Mouse (Mus musculus): ENCODE measurements around the gene Tor1aip1. TPM values are rescaled to one million over a fixed set of nuclear protein-coding genes. Genes with fewer than 3 reads are reported as not detected.

The Tor1aip1 gene
- total and polyA plus RNA-seq, 3 experiments = 19.1 to 44.1 (median 39.8) TPM

GRCm38 (mm10) chr1:155973719-155974379, 62.4 kb downstream of the Tor1aip1 start:
- no peaks in the 10 kb centered on the region for H3K27me3 ChIP-seq (replicated peaks)
- H3K4me2 ChIP-seq (ENCODE audit: insufficient read depth, low read depth, poor library complexity, severe bottlenecking) = peak overlapping the region; percentile 88
- dilution Hi-C loops (cut with MboI; ENCODE audit: extremely low pct_ligation_motif_present, extremely low pct_unique_long_range_greater_than_20kb, low sequenced_read_pairs) (no loop called here), in situ Hi-C loops (cut with MboI; ENCODE audit: low pct_ligation_motif_present, low pct_unique_long_range_greater_than_20kb, low sequenced_read_pairs) (no loop called here)
- no peaks in the 10 kb centered on the region for H3K36me3 ChIP-seq (replicated peaks in 1 of 2; ENCODE audit: control insufficient read depth in 1 of 2, insufficient read depth in 1 of 2, low read length in 1 of 2)
- H3K27ac ChIP-seq (ENCODE audit: insufficient read depth, low read depth) = peak overlapping the region; percentile 57
- peaks cover 8% of the 10 kb centered on the region for H3K9me3 ChIP-seq (replicated peaks; ENCODE audit: low read length)
- peak overlapping the region; percentile 53 for H3K9ac ChIP-seq (ENCODE audit: insufficient read depth, low read depth)
- H3K4me3 ChIP-seq (replicated peaks in 1 of 3; ENCODE audit: low read depth in 2 of 3, low read length in 2 of 3, poor library complexity in 1 of 3) = peak overlapping the region; percentile 64 to 94 (median 65)
- peaks cover 8% of the 10 kb centered on the region for H3K79me2 ChIP-seq (replicated peaks; ENCODE audit: control insufficient read depth, extremely low read depth, insufficient read depth, poor library complexity, severe bottlenecking)
- H3K4me1 ChIP-seq (ENCODE audit: control insufficient read depth in 1 of 2, insufficient read depth in 2 of 2) = peaks cover 0 to 30% of the 10 kb centered on the region in 2 experiments; a peak in 2 of 4 replicates
- DNase-seq (ENCODE audit: extremely low read depth) = no peak
- no peak for TF ChIP-seq ZNF384 (IDR thresholded peaks at IDR 0.05; ENCODE audit: low read depth, low read length)
- TF ChIP-seq ELF1 (IDR thresholded peaks at IDR 0.05; ENCODE audit: low read depth, low read length) = no peak
- no peak for TF ChIP-seq USF2 (conservative IDR thresholded peaks at IDR 0.05; ENCODE audit: low read depth, low read length)
- no peak; the same call in 1 of the 2 replicates for TF ChIP-seq CHD1 (IDR thresholded peaks at IDR 0.05; ENCODE audit: low read depth, low read length)
- peak; percentile 74 for TF ChIP-seq SIN3A (IDR thresholded peaks at IDR 0.05; ENCODE audit: low read length)
- no peak for TF ChIP-seq EP300 (IDR thresholded peaks at IDR 0.05; ENCODE audit: low read length)
- TF ChIP-seq MAZ (IDR thresholded peaks at IDR 0.05; ENCODE audit: low read depth, low read length) = 0 out of 2 replicates have a peak, but pooled peaks have one; percentile 13
- TF ChIP-seq TBP (conservative IDR thresholded peaks at IDR 0.05; ENCODE audit: low read depth, low read length) = peak; percentile 13; the same call in 1 of the 2 replicates
- peak in 1 of 2 experiments; percentile 29; a peak in 2 of 4 replicates for TF ChIP-seq CTCF (conservative IDR thresholded peaks at IDR 0.05 in 1 of 2, IDR thresholded peaks at IDR 0.05 in 1 of 2; ENCODE audit: low read depth in 2 of 2, low read length in 2 of 2)
- no peak for TF ChIP-seq ZKSCAN1 (IDR thresholded peaks at IDR 0.05; ENCODE audit: borderline replicate concordance, low read depth, low read length)
- no peak for TF ChIP-seq RCOR1 (conservative IDR thresholded peaks at IDR 0.05; ENCODE audit: low read depth, low read length)
- no peak for TF ChIP-seq ETS1 (conservative IDR thresholded peaks at IDR 0.05; ENCODE audit: low read depth, low read length)
- TF ChIP-seq CHD2 (IDR thresholded peaks at IDR 0.05; ENCODE audit: low read length) = no peak

- H3K79me2 ChIP-seq (replicated peaks; ENCODE audit: control insufficient read depth, extremely low read depth, insufficient read depth, poor library complexity, severe bottlenecking) = peaks cover 8% of the 10 kb centered on the region
- dilution Hi-C loops (cut with MboI; ENCODE audit: extremely low pct_ligation_motif_present, extremely low pct_unique_long_range_greater_than_20kb, low sequenced_read_pairs) (no loop called here), in situ Hi-C loops (cut with MboI; ENCODE audit: low pct_ligation_motif_present, low pct_unique_long_range_greater_than_20kb, low sequenced_read_pairs) (no loop called here)
- peaks cover 0 to 2% of the 10 kb centered on the region in 2 experiments for H3K36me3 ChIP-seq (replicated peaks in 1 of 2; ENCODE audit: control insufficient read depth in 1 of 2, insufficient read depth in 1 of 2, low read length in 1 of 2)
- no peaks in the 10 kb centered on the region for H3K27me3 ChIP-seq (replicated peaks)
- peak within 1 kb of the TSS; percentile 88 for H3K4me2 ChIP-seq (ENCODE audit: insufficient read depth, low read depth, poor library complexity, severe bottlenecking)
- H3K9me3 ChIP-seq (replicated peaks; ENCODE audit: low read length) = peaks cover 8% of the 10 kb centered on the region
- DNase-seq (ENCODE audit: extremely low read depth) = peak; percentile 97
- peaks cover 0 to 31% of the 10 kb centered on the region in 2 experiments; a peak in 2 of 4 replicates for H3K4me1 ChIP-seq (ENCODE audit: control insufficient read depth in 1 of 2, insufficient read depth in 2 of 2)
- H3K27ac ChIP-seq (ENCODE audit: insufficient read depth, low read depth) = peak within 1 kb of the TSS; percentile 57
- H3K9ac ChIP-seq (ENCODE audit: insufficient read depth, low read depth) = peak within 1 kb of the TSS; percentile 92
- peak within 1 kb of the TSS; percentile 77 to 94 (median 93) for H3K4me3 ChIP-seq (replicated peaks in 1 of 3; ENCODE audit: low read depth in 2 of 3, low read length in 2 of 3, poor library complexity in 1 of 3)
- TF ChIP-seq HCFC1 (IDR thresholded peaks at IDR 0.05; ENCODE audit: low read depth, low read length) = peak; percentile 88
- TF ChIP-seq BHLHE40 (IDR thresholded peaks at IDR 0.05; ENCODE audit: low read depth, low read length) = no peak
- peak; percentile 58; the same call in 1 of the 2 replicates for TF ChIP-seq KAT2A (IDR thresholded peaks at IDR 0.05; ENCODE audit: insufficient replicate concordance, low read length)
- TF ChIP-seq ZMIZ1 (IDR thresholded peaks at IDR 0.05; ENCODE audit: low read depth, low read length) = peak; percentile 72
- TF ChIP-seq MAFK (IDR thresholded peaks at IDR 0.05; ENCODE audit: insufficient replicate concordance, low read length) = no peak
- no peak for TF ChIP-seq E2F4 (IDR thresholded peaks at IDR 0.05; ENCODE audit: insufficient replicate concordance, low read depth, low read length)
- TF ChIP-seq USF2 (conservative IDR thresholded peaks at IDR 0.05; ENCODE audit: low read depth, low read length) = no peak
- peak; percentile 82 for TF ChIP-seq NRF1 (IDR thresholded peaks at IDR 0.05; ENCODE audit: low read depth, low read length)
- peak; percentile 72; the same call in 1 of the 2 replicates for TF ChIP-seq POLR2A (IDR thresholded peaks at IDR 0.05; ENCODE audit: low read depth, low read length)
- TF ChIP-seq CHD1 (IDR thresholded peaks at IDR 0.05; ENCODE audit: low read depth, low read length) = no peak
- TF ChIP-seq USF1 (IDR thresholded peaks at IDR 0.05; ENCODE audit: low read depth, low read length) = no peak
- TF ChIP-seq MAZ (IDR thresholded peaks at IDR 0.05; ENCODE audit: low read depth, low read length) = peak; percentile 80
- peak; percentile 98 for TF ChIP-seq CHD2 (IDR thresholded peaks at IDR 0.05; ENCODE audit: low read length)
- no peak; the same call in 1 of the 2 replicates for TF ChIP-seq TBP (conservative IDR thresholded peaks at IDR 0.05; ENCODE audit: low read depth, low read length)
- TF ChIP-seq ZNF384 (IDR thresholded peaks at IDR 0.05; ENCODE audit: low read depth, low read length) = no peak
- TF ChIP-seq ZKSCAN1 (IDR thresholded peaks at IDR 0.05; ENCODE audit: borderline replicate concordance, low read depth, low read length) = no peak
- no peak for TF ChIP-seq ETS1 (conservative IDR thresholded peaks at IDR 0.05; ENCODE audit: low read depth, low read length)
- peak; percentile 48 for TF ChIP-seq TCF12 (IDR thresholded peaks at IDR 0.05; ENCODE audit: low read depth, low read length)
- TF ChIP-seq UBTF (IDR thresholded peaks at IDR 0.05; ENCODE audit: low read depth, low read length) = no peak; the same call in 1 of the 2 replicates
- no peak for TF ChIP-seq ZC3H11A (IDR thresholded peaks at IDR 0.05; ENCODE audit: low read depth, low read length)
- TF ChIP-seq RCOR1 (conservative IDR thresholded peaks at IDR 0.05; ENCODE audit: low read depth, low read length) = peak; percentile 76
- TF ChIP-seq MYC (IDR thresholded peaks at IDR 0.05; ENCODE audit: low read depth, low read length) = no peak
- TF ChIP-seq RAD21 (IDR thresholded peaks at IDR 0.05; ENCODE audit: low read depth, low read length) = no peak
- TF ChIP-seq PAX5 (IDR thresholded peaks at IDR 0.05; ENCODE audit: low read length) = no peak
- TF ChIP-seq EP300 (IDR thresholded peaks at IDR 0.05; ENCODE audit: low read length) = no peak
These were observed 63.1 kb downstream of the Tor1aip1 start, which contains the start of gene Cep350 for GRCm38 (mm10) chr1:155973068-155973718. Gene Cep350, minus strand, starts transcription at chr1:155973255.
